Mouse (Mus musculus): ENCODE measurements at regions not wholly inside any gene's neighbourhood (a gene's known extent, or its start where the extent isn't known, plus 50 kb on each side); places are given as distances from the start of the nearest gene placed in this dataset.

GRCm38 (mm10) chr9:11426473-11426872 lies 521.9 kb upstream of the Cntn5 start:
- no peak for TF ChIP-seq CTCF (IDR thresholded peaks at IDR 0.05; ENCODE audit: control insufficient read depth, insufficient read depth, low read length)
- TF ChIP-seq POLR2A (IDR thresholded peaks at IDR 0.05; ENCODE audit: borderline replicate concordance, control insufficient read depth, low read depth, low read length): no peak
